Mouse (Mus musculus): ENCODE measurements around the gene Auts2.

Gene Auts2

GRCm38 (mm10) chr5:131560773-131561560, 982.2 kb downstream of the Auts2 start:
- in situ Hi-C loops (cut with MboI; ENCODE audit: unreplicated experiment in 2 of 2): no loop called here

DNA sequence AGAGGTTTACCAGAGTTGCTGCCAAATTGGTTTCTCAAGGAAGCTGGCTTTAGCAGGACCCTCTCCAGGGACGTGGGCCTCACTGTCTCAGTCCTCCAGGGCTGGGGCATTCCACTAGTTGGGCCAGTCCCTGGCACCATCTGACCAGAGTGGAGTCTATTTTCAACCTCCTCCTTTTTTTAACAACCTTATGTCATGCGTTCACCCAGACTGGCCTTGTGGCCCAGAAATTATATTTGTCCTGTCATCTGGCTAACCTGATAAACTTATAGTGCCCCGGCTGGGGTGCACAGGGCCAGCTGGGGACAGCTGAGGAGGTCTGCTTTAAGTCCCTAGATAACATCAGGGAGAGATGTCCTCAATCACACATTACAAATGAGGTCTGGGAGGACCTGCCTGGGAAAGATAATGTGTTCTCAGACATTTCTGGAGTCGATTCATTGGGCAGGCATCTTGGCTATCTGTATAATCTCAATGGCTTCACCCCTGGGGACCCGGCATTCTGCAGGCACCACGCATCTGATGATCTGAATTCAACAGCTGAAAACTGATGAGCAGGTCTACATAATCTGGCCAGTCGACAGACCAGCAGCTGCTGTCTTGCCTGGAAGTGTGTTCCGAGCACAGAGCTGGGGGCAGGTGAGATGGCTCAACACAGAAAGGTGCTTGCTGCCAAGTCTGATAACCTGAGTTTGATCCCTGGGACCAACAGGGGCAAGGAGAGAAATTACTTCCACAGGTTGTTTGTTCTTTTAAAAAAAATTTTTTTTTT, 984.6 kb downstream of the Auts2 start:
- in situ Hi-C loops (cut with MboI; ENCODE audit: unreplicated experiment in 2 of 2): no loop called here

GRCm38 (mm10) chr5:131557591-131558385, 985.4 kb downstream of the Auts2 start:
- in situ Hi-C loops (cut with MboI; ENCODE audit: unreplicated experiment in 2 of 2): no loop called here

- in situ Hi-C loops (cut with MboI; ENCODE audit: unreplicated experiment in 2 of 2): no loop called here
Observed at GRCm38 (mm10) chr5:131548932-131549563, 994.1 kb downstream of the Auts2 start.

DNA sequence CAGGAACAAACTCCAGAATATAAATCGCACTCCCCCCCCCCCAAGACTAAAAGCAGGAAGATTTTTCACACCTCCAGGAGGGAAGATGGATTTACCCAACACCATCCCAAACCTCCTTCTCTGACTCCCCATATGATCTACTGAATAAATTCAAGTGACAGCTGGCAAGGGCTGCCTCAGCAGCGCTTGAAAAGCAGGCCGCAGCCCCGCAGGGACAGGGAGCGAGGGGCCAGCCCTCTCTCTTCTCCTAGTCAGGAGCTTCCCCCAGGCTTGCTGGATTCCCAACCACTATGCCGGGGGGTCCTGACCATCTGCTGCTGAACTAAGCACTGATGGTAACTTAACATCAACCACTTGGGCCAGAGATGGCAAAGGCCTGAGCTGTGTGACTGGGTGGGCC, 995.2 kb downstream of the Auts2 start:
- in situ Hi-C loops (cut with MboI; ENCODE audit: unreplicated experiment in 2 of 2): no loop called here

DNA sequence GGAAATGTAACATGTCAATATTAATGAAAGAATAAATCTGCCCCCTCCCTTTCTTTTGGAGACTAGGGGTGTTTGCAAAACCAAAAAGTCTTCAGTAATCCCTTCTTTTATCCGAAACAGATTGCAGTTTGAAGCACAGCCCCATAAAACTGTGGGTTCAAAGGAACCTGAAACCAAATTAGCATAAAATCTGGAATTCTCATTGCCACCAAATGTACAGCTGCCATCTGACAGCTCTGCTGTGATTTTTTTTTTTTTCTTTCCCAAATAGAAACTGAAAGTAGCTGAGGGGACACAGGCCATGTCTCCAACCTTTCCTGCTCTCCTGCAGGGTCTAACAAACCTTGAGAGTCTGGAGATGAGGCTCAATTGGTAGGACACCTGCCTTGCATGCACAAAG, 996.7 kb downstream of the Auts2 start:
- in situ Hi-C loops (cut with MboI; ENCODE audit: unreplicated experiment in 2 of 2): no loop called here

DNA sequence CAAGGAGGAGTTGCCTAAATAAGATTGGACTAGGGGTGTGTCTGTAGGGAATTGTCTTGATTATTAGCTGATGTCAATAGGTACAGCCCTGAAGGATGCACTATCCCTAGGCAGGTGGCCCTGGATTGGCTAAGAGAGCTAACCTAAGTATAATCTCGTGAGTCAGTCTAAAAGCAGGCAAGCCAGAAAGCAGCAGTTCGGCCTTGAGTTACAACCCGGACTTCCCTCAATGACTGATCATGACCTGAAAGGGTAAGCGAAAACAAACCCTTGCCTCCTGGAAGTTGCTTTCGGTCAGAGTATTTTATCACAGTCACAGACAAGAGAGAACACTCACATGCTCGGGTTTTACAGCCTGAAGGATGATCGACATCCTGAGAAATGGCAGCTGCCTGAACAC, 998.8 kb downstream of the Auts2 start:
- in situ Hi-C loops (cut with MboI; ENCODE audit: unreplicated experiment in 2 of 2): no loop called here

DNA sequence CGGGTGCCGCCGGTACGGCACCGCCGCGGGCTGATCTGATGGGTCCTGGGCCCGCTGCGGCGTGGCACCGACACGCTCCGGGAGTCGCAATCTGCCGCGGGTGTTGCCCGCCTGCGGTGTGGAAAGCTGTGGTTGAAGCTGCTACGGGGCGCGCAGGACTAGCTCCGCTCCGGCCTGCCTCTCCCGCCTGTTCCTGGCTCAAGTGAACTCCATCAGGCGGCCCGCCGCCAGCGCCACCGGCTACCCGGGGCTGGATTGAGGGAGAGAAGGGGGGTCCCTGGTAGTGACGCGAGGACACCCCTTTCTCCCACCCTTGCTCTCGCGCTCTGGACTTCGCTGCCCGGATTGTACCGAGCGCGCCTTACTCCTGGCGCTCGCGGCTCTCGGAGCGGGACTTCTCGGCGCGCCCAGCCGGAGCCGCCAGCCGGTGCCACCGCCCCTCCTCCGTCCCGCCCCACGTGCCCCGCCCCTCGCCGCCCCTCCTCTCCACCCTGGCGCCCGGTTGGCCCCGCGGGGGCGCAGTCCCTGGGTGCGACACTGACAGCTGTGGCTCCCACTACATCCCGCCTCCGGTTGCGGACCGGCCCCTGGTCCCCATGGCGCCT, 1004.7 kb downstream of the Auts2 start:
- in situ Hi-C loops (cut with MboI; ENCODE audit: unreplicated experiment in 2 of 2): no loop called here

DNA sequence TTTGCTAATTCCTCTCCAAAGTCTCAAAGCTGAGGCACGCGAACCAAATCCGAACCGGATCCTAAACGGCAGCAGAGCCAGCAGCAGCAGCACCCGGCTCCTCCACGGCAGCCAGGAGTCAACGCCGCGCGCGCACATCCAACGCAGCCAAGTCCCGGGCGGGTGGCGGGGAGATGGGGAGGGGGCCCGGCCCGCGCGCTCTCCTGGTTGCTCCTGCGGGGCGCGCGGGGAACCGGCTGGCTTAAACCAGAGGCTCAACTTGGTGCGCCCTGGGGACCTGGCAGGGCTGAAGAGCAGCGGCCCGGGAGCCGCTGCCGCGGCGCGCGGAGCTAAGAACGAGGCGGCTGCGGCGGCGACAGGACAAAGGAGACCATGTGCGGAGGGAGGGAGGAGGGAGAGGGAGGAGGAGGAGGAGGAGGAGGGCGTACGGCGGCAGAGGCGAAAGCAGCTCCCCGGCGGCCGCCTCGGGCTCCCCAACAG, 1005.3 kb downstream of the Auts2 start:
- in situ Hi-C loops (cut with MboI; ENCODE audit: unreplicated experiment in 2 of 2): no loop called here

DNA sequence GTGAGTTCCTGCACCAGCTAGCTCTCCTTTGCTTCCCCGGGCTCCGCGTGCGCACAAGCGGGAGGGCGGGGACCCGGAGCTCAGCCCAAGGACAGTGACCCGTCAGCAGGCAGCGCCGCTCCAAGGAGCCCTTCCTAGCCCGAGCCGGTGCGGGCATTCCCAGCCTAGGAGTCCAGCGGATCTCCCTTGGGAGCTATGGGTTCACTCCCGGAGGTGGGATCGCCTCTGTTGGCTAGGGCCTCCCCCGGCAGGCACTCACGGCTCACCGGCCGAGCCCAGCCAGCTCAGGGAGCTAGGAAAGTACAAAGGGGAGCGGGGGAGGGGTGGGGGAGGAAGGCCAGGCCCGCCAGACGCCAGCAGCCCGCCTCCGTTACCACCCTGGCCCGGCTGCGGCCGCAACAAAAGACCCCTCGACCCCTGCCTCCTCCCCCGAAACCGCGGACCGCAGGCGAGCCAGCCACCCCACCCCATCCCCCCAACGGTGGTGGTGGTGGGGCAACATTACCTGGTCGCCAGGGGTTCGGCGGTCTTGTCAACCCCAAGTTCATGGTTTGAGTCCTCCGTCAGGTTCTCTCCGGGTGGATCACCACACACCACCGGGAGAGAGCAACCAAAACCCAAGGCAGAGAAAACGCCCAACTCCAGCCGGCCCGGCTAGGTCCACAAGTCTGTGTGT, 1005.9 kb downstream of the Auts2 start:
- in situ Hi-C loops (cut with MboI; ENCODE audit: unreplicated experiment in 2 of 2): no loop called here

DNA sequence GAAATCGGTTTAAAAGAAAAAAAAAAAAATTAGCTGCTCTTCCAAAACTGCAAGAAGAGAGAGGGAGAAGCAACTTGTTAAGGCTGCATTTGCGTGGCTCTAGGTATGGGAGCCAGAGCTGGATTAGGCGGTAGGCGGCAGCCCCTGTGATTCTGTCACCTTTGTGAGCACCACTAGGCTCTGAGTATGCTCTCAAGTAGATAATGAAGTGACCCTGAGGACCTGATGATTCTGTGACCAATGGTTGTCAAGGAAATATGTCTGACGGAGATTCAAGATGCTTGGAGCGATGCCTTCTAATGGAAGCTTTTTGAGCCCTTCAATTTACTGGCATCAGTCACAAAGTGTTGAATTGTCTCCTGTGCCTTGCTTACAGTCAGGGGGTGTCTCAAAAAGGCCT, 1007.4 kb downstream of the Auts2 start:
- in situ Hi-C loops (cut with MboI; ENCODE audit: unreplicated experiment in 2 of 2): no loop called here

- in situ Hi-C loops (cut with MboI; ENCODE audit: unreplicated experiment in 2 of 2): no loop called here
Observed at GRCm38 (mm10) chr5:131533815-131534214, 1009.3 kb downstream of the Auts2 start.

DNA sequence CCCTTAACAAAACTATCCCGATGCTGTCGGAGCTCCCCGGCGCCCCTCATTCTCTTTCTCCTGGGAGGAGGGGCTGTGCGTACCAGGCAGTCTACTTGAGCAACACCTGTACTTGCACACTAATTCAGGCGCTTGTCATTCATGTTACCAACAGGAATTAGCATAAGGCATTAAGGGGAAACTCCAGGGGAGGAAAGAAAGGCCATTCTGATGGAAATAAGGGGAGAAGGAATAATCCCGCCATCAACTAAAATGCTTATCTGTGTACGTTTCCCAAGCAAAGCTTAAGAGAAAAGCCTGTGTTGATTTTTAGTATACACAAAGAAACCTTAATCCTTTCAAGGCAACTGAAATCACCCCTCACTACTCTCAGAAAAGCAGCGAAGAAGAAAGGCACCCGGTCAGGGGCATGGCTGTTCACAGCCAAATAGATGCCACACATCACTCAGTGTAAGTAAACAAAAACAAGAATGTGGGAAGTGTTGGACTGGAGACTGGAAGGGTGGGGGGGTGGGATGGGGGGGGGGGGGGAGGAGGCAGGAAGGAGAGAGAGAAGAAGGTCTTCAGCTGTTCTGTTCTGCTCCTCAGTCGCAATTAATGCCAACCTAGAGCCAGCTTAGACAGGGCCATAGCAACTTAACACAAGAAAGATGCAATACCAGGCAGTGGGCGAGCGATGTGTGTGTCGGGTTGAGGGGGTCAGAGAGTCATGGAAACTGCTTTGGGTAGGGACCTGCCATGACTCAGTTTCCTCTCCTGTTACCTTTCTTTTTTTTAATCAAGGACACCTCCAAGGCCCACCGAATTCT, 1011.2 kb downstream of the Auts2 start:
- in situ Hi-C loops (cut with MboI; ENCODE audit: unreplicated experiment in 2 of 2): no loop called here

DNA sequence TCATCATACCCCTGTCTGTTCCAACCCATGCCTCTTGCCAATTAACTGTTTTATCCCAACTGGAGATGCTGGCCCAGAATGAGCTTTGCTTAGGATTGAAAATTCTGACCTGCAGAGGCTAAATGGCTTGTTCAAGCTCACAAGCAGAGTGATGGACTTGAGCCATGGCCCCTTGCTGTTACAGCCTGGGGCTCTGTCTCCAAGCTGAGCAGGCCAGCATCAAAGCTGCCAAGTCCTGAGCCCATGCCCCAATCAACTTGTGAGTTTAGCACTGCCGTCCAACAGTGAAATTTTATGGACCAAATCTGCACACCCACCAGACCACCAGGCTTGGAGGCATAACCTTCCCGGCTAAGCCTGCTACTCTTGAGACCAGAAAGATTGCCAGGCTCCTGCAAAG, 1012.3 kb downstream of the Auts2 start:
- in situ Hi-C loops (cut with MboI; ENCODE audit: unreplicated experiment in 2 of 2): no loop called here

DNA sequence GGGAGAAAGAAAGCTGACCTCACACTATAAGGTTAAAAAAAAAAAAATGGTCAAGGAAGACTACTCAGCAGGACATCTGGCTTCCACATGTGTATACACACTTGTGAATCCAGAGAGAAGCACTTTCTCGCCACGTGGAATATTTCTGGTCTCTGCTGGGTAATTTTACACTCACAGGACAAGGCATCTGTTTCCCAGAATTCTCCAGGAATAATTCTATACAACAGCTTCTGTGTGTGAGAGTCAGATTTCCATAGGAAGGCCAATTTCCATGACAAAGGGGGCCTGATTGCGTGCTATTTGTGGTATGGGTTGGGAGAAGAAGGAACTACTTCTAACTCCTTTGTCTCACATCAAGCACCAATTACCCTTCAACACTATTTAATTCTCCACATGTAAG, 1016.5 kb downstream of the Auts2 start:
- in situ Hi-C loops (cut with MboI; ENCODE audit: unreplicated experiment in 2 of 2): no loop called here

GRCm38 (mm10) chr5:131524900-131525465, 1018.2 kb downstream of the Auts2 start:
- in situ Hi-C loops (cut with MboI; ENCODE audit: unreplicated experiment in 2 of 2): no loop called here

GRCm38 (mm10) chr5:131519560-131519959, 1023.6 kb downstream of the Auts2 start:
- in situ Hi-C loops (cut with MboI; ENCODE audit: unreplicated experiment in 2 of 2): no loop called here

DNA sequence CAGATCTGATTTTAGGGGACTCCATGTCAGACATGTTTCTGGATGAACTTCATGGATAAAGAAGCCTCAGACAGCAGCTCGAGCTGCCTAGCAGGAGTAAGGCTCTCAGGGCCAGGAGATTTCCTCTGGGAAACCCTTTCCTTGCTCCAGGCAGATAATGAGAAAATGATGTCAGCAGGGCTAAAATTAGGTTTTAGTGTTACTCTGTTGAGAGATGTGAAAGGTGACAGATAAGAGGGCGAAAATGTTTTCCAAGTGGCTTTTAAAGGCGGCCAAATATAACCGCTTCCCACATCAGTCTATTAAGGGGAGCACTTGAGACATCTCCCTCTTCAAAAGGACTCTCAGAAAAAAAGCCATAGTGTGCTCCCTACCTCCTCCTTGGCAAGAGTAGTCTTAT, 1025.5 kb downstream of the Auts2 start:
- in situ Hi-C loops (cut with MboI; ENCODE audit: unreplicated experiment in 2 of 2): no loop called here

All from v-Abl transformed pro-B cells (cell line).